Mouse (Mus musculus) mesoderm, embryonic 11.5 days (tissue): ENCODE measurements at regions not wholly inside any gene's neighbourhood (a gene's known extent, or its start where the extent isn't known, plus 50 kb on each side); places are given as distances from the start of the nearest gene placed in this dataset.

Experiments
- DNase-seq: peaks from one replicate; pipeline ENCODE4 v3.0.0-alpha.2; 2012; ENCODE audit warnings: low read depth, low spot score

DNA sequence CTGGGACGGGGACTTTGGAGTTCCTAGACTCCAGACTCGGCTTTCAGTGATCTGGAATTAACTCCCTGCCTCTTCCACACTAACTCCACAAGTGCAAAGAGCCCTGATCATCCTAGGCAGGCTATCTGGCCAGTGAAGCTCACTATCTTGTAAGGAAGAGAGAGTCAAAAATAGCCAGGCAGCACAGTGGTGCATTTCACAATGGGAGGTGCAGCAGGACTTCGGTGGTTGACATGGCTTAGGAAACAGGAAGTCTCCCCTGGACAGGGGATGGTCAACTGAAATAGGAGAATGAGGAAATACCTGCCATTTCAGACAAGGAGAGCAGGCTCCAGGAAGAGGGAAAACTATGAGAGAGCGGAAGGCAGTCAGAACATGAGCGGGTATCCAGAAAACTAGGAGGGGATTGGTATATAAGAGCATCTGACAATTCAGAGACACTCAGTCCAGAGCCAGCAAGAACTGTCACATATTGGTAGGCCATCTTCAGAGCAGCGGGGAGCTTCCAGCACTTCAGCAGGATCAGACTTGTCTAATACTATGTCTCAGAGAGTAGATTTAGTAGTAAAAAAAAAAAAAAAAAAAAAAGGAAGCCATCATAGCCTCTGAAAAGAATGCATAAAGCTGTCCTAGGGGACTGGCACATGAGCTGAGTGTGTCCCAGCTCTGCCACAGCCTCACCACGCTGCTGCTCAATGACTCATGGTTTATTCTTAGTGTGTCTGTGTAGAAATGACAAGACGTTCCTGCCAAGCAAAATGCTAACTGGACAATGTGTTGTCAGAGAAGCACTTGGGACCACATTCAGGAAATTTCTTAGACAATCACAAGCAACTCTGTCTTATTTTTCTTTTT, 184.5 kb upstream of the Cpeb2 start:
- no peak for DNase-seq

DNA sequence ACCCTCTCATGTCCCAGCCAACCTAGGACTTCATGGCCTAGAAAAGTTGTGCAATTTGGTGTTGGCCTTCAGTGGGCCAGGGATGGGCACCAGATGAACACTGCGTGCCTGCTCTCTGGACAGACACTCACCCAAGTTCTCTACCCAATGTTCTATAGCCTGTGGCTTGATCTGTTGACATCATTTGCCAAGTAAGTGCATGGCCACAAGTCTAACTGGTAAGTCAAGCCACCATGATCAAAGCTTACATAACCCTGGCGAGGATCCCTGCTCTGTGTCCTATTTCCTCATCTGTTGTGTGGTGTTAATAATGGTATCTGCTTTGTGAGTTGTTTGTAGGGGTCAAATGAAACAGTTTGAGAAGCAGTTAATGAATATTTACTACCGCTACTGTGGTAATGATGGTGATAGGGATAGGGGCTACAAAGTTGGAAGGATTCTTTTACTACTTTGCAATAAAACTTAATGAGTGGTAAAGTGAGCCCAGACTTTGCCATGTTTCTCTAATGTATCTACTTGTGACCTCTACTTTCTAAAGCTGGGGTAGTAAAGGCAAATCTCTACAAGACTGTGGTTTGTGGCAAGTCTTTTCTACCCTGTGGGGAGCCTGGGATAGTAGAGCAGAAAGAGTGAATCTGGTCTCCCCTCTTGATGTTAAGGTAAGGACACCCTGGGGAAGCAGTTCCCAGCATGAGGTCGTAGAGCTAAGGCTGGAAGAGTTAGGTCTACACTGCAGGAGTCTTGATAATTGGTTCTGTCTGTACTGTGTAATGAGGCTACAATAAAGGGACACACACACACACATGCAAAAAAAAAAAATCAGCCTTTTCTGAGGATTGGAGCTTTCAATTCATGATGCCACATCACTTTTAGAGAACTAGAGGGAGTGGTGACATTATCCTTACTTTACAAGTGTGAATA, 183.3 kb upstream of the Cpeb2 start:
- no peak for DNase-seq

DNA sequence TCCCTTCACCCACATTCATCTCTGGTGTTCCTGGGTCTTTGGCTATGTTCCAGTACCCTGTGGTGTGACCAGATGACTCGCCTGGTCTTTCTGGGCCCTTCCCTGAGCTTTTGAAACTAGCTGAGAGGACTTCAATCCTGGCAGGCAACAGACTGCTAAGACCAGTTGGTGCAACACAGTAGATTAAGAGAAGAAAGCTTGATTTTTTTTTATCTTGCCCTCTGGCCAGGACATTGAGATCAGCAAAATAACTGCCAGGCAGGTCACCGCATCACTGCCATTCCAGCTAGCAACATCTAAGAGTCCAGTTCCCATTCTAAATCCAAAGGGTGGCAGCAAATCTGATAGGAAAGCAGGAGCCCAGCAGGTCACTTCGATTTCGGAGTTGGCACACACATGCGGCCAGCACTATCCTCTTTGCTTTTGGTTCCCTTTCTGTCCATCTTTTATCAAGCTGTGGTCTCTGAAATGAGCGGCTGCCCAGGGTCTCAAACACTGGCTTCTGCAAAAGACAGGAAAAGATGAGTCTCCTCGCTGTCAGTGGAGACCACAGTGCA, 181.9 kb upstream of the Cpeb2 start:
- DNase-seq = no peak

DNA sequence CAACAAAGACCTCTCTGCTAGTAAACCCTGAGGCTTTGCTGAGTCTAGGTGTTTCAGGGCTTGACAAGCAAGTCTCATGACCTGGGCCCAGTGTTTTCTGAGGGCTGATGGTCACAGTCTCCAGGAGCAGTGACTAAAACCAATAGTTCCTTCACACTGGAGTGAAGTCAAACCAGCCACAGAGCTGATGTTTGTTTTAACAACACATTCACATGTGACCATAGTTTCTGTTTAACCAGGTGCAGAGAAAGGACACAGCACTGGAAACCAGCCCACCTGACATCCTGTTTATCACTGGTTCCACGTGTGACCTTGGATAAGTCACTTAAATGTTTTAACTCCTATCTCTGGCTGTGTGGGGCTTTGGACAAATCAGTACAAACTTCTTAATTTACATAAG, 180.3 kb upstream of the Cpeb2 start:
- no peak for DNase-seq

DNA sequence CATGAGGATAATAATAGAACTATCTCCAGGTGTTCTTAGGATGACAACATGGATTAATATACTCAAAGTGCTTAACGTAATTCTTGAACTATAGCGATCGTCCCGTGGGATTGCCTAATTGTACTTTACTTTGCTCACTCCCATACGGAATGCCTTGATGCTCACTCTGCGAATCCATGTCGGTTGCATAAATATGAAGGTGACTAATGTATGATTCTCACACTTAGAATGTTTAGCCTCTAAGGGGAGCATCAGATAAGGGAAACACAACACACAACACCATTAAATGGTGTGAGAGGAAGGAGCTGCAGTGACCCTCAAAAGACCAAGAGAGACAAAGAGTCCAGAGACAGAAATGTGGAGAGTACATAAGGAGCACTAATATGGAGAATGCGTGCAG, 178.4 kb upstream of the Cpeb2 start:
- no peak for DNase-seq

DNA sequence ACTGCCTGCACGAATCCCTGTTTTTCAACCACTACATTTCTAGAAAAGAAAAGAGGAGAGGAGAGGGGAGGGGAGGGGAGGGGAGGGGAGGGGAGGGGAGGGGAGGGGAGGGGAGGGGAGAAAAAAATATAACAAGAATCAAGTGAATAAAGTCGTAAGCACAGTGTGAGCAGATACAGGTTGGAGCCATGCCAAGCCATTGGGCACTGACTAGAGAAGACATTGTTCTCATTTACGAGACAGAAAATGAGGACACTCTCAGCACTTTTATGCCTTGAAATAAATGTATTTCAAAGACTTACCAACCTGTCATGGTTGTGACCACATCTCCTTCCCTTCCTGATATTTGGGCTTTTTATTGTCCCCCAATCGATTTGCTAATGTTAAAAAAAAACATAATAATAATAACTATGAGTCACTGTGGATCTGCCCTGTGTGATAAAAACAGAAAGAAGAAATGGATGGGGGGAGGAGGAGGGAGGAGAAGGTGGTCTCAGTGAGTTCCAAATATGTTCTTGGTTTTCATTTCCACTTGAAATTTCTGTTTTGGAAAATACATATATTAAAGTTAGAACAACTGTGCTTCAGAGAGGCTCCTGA, 177.8 kb upstream of the Cpeb2 start:
- no peak for DNase-seq

DNA sequence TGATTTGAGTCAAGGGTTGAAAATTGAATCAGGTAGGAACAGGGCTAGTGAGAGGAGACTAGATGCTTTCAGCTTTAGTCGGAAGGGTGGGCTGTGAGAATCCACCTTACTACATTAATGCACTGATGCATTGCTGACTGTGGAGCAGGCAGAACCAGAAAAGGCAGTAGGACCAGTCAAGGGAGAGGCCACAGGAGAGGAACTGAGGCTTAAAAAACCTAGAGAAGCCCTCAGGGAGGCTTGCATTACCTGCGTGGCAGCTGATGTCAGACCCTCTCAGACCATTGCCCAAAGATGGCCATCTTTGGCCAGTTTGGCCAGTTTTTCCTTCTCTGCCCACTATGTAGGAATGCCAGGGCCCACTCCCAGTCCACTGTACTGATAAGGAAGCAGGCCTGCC, 176.5 kb upstream of the Cpeb2 start:
- DNase-seq = no peak

DNA sequence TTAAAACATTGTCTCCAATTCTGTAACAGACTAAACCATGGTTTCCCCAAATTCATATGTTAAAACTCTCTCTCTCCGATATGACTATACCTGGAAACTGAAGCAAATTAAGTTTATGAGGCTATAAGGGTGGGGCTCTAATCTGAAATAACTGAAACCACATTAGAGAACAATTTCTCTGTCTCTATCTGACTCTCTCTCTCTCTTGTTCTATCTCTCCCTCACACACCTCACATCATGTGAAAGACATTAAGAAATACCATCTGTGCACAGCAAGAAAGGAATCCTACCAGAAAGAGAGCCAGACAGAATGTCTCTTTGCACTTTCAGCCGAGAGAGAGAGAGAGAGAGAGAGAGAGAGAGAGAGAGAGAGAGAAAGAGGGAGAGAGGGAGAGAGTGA, 171.7 kb upstream of the Cpeb2 start:
- DNase-seq = no peak

DNA sequence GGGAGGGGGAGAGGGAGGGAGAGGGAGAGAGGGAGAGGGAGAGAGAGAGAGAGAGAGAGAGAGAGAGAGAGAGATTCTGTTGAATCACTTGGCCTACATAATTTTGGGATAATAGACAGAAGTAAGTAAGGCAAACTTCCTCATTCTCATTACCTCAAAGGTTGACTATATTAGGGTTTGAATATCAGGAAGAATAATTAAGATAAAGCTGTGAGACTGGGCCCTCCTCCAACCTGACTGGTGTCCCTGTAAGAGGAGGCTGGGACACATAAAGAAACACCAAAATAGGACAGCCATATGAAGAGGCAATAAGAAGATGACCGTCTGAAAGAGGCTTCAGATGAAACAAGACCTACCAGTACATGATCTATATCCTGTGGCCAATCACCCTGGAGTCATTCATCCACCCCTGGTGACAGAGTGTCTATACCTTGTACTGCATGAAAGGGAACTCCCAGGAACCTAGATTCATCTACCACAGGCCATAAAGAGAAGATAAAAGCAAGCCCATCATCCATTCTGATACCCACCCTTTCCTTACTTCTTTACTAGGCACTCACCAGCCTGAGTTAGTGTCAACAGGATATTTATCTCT, 171.1 kb upstream of the Cpeb2 start:
- DNase-seq = no peak

DNA sequence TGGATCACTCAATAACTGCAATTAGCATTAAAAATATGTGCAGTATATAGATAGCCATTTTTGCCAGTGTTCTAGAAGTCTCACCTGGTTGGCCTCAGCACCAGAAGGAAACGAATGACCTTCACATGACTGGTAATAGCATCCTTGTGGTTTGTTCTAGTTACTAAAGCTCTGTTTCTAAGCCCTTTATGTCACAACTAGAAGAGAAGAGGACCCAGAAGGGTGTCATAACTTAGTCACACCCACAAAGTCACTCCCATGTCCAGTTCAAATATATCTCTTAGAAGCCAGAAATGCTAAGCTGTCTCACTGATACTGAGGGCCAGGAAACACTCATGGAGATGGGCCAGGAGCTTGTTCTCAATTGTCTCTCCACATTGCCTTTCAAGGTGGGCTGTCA, 170.5 kb upstream of the Cpeb2 start:
- no peak for DNase-seq

DNA sequence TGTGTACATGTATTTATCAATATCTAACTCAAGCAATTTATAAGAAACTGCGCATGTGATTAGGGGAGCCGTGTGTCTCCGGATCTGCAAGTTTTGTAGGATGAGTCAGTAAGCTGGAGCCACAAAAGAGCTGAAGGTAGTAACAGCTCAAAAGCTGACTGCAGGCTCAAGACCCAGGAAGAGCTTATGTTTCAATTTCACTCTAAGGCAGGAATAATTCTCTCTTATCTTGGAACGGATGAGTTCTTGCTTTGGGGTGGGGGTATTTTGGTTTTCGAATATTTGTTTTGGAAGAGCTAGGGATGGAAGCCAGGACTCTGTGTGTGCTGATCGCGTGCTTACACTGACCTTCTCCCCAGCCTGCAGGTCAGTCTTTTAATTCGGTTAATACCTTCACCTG, 169.6 kb upstream of the Cpeb2 start:
- DNase-seq = no peak

DNA sequence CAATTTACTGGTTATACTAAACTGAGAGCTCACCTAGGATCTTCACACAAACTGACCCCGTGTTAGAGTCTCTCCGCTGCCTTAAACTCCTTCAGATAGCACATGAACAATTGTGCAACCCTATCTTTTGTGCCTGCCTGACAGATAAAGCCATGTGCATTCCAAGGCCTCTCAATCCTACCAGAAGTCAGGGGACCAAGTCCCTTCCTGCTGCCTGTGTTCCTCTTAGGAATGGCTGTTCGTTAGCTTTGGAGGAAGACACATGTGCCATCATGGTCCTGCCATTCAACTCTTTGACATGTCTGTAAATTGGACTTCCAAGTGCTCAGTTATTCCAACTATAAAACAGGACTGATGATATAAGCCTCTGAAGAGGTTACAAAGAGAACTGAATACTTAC, 161.4 kb upstream of the Cpeb2 start:
- DNase-seq = no peak

DNA sequence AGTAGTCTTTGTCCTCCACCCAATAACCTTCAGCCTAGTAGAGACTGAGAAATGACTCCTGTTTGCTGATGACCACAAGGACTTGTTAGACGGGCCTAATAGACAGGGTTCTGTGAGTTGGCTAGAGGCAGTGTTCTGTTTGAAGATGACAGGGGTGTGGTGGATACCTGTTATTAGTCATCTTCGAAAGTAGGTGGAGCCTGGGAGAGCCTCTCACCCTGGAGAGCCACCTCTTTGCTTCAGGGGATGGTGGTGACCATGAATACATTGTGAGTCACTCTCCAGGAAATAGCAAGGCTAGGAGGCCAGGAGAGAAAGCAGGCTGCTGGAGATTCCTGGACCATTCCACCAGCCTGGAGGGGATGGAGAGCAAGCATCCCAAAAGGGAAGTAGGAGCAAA, 160.6 kb upstream of the Cpeb2 start:
- no peak for DNase-seq

DNA sequence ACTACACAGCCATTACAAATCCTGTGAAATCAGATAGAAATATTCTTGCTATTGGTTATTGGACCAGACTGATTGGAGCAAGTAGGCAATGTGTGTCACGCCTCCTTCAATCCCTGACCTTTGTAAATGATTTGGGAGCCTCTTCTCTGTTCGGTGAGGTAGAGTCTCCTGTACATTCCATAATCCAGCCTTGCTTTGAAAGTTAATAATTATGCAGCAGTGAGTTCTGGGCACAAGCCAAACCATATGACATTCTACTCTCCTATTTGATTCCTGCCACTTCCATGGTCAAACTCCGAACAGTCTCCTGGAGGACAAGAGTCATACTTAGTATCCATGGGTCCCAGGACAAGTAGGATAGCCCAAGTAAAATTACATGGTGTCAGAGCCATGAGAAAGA, 158.4 kb upstream of the Cpeb2 start:
- DNase-seq = no peak

DNA sequence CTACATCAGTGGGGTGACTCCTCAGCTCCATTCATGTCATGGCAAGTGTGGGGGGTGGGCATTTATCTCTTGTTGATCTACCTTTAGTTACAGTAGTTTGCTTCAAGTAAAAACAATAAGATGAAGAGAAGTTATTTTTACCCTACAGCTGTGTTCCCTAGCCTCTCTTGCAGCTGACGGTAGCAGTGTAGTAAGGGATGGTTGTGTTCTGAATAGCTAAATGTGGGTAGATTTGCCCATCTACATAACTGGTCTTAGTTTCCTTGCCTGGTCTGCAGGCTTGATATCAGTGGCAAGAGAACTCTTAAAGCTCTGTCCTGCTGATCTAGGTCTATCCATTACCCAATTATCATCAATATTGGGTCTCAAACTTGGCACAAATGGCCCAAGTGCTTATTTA, 152.7 kb upstream of the Cpeb2 start:
- DNase-seq = no peak

DNA sequence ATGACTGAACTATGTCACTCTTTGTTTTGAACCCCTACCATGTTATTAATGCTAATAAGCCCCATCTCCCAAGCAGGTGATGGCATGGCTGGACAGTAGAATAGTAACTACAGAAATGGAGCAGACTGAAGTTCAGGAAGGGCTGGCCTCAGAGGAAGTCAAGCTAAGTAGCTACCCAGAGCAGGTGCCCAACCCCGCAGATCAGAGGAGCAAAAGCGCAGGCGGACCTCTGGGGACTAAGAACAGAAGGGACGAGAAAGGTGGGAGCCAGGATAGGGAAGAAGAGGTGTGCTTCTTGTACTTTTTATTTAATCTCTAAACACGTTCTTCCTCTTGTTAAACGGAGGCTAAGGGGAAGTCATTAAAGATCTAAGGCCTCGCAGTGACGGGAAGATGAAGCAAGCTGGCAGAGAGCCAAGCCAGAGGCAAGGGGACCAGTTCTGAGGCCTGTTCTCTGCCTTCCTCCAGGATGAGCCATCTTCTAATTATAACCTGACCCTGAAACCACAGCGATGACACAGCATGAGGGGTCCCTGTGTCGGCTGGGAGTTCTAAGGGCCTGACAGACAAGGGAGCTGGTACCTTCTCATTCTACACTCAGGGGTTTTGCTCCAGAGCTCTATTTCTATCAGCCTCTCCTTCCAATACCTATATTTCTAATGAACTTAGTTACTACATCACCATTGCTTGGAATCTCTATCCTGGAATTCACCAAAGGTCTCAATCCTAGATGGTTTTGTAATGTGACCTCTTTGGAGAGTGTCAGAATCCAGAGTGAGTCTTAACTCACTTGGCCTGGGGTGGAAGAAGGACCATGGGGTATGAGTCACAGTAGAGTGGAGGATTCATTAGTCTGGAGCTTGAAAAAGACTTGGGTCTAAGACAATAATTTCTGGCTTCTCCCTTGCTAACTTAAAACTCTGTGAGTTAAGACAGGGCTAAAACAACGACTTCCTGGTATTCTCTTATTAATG, 151.1 kb upstream of the Cpeb2 start:
- DNase-seq = peak; percentile 18

DNA sequence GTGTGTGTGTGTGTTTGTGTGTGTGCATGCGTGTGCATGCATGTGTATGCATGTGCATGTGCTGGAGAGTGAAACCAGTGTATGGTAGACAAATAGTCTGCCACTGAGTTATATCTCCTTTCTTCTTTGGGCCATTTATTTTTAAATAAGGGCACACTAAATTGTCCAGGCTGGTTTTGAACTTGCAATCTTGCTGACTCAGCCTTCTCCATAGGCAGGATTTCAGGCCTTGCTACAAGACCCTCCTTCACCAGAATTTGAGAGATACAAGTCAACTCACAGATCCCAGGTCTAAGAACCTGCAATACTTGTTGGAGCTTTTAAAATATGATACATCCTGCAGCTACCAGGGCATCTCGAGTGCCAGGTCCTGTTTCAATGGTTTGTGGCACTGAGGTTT, 145.9 kb upstream of the Cpeb2 start:
- DNase-seq = no peak

DNA sequence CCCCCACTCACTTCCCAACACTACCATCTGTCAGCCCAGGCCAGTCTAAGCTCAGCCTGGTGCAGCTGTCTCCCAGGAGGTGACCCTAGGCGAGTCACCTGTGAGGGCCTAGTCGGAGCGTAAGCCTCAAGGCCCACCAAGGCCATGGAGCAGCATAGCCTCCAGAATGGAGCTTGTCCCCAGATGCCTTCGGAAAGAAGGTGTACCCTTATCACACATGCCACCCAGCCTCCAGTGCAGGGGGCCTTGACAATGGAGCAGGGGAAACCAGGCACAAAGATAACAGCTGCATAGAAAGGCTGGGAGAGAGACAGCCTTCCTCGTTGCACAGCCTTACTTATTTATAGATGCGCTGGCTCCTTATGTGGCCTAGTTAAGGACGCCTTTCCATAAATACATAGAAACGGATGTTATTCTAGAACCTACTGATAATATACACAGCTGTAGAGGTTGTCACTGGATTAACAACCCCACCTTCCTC, 145.0 kb upstream of the Cpeb2 start:
- DNase-seq = no peak

DNA sequence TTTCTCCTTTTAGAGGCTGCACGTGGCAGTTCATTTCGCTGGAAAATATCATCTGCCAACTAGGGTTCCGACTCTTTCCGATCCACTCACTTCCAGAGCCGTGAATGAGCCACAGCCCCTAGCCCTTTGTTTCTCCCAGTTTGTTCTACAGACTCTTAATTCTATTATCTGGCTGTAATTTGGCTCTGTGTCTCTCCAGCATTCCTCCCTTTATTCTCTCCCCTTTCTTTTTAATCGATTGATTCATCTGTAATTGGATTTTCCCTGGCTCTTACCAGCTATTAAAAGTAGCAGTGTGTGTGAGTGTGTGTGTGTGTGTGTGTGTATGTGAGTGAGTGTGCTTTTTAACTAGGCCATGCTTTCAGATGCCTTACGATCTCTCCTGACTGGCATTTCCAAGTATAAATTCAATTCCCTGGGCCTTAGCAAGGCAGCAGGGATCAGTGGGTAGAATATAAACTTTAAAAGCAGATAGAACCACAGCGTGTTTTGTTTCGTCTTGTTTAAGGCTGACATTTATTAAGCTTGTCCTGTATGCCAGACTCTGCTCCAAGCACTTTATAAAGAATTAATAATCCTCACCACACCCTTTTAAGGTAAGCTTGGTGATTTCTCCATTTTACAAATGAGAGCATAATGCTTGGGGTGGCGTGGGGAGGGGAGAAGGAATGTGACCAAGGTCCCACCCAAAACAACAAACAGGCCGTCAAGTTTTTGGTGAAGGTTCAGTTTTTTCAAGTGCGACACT, 144.1 kb upstream of the Cpeb2 start:
- no peak for DNase-seq

DNA sequence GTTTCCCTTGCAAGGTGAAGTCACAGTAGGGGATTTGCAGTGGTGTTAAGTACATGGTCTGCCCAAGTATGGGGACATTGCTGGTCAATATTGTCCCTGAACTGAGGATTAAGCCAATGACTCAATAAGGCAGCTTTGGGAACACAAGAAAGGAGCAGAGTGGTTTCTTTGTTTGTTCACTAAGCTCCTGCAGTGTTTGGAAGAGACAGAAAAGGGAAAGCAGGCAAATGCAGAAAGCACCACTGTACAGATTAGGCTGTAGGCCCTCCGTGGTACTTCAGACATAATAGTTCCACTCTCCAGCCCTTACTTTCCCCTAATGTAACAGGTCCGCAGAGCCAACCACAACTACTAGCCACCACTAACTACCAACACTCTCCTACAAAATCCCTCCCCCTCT, 143.5 kb upstream of the Cpeb2 start:
- no peak for DNase-seq
